Mouse (Mus musculus): ENCODE measurements around the gene Syngap1.

The Syngap1 gene

DNA sequence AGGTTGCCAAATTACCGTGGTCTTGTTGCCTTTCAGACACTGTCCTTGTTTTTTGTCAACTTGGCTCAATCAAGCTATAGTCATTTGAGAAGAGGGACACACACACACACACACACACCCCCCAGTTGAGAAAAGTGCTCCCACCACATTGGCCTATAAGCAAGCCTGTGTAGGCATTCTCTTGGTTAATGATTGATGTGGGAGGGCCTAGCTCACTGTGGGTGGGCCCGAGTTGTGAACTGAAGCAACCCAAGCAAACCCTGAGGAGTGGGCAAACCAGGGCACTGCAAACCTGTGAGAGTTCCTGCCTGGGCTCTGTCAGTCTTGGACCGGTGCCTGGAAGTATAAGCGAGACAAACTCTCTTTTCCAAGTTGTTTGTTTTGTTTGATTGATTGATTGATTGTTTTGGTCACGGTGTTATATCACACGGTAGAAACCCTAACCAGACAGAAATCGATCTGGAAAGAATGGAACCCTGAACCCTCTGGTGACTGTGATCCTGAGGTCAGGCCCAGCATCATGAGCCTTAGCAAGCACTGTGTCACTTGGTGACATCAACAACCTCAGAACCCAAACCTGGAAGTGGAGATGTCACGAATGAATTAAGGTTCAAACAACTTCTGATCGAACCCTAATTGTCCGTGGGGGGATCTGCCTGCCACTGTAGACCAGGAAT lies 44.6 kb downstream of the Syngap1 start:
- no peak for DNase-seq (ENCODE audit: extremely low read depth, low read depth, low spot score)

DNA sequence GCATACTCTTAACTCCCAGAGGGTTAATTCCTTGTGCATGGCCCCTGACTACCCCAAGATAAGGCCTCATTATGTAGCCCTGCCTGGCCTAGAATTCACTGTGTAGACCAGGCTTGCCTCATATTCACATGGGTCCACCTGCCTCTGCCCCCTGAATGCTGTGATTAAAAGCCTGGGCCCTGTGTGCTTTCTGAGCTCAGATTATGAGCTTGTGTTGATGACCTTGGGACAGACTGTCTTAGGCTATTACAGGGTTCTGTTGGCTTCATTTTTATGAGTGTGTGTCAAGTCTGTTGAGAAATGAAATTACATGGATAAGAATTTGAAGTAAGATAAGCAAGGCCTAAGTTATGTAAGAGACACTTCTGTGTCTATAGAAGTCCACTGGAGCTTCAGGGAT lies 49.5 kb downstream of the Syngap1 start:
- DNase-seq (ENCODE audit: extremely low read depth, low read depth, low spot score): no peak

DNA sequence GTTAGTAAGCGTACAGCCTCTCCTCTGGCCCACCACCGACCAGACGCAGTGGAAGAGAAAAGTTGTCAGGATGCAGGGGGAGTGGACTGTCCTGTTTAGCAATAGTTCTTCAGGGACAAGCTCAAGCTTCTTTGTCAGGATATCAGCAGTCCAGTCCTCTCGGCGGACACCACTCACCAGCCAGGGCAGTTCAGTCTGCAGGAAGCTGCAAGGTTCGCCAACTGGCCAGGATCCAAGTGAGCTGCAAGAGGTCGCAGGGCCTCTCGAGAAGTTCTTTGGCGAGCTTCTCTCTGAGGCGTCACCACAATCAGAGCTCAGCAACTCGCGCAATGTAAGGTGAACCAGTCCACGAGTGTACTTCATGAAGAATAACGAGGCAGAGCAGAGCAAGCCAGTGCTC lies 53.4 kb downstream of the Syngap1 start:
- DNase-seq (ENCODE audit: extremely low read depth, low read depth, low spot score): no peak

DNA sequence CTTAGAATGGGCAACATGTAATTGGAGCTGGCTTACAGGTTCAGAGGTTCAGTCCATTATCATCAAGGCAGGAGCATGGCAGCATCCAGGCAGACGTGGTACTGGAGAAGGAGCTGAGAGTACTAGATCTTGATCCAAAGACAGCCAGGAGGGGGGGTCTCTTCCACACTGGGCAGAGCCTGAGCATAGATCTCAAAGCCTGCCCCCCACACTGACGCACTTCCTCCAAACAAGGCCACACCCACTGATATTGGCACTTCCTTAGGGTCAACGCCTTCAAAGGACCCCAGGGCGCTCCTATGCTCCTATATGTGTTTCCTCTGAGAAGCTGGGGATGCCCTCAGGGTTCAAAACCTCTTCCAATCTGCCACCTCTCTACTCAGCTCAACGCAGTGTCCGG lies 54.0 kb downstream of the Syngap1 start:
- no peak for DNase-seq (ENCODE audit: extremely low read depth, low read depth, low spot score)

DNA sequence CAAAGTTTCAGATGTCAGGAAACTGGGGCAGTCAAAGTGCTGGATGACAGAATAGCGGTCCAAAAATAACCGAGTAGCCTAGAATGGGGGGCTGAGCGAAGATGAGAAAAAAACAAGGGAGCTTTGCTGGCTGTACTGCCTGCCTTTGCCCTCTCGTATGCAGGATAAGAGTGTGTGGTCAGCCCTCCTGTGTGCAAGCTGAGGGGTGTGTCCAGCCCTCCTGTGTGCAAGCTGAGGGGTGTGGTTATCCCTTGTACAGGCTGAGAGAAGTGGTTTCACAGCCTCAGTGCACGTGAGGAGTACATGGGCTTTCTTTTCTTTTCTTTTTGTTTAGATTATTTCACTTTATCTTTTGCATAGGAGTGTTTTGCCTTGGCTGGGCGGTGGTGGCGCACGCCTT lies 54.5 kb downstream of the Syngap1 start:
- DNase-seq (ENCODE audit: extremely low read depth, low read depth, low spot score): no peak

DNA sequence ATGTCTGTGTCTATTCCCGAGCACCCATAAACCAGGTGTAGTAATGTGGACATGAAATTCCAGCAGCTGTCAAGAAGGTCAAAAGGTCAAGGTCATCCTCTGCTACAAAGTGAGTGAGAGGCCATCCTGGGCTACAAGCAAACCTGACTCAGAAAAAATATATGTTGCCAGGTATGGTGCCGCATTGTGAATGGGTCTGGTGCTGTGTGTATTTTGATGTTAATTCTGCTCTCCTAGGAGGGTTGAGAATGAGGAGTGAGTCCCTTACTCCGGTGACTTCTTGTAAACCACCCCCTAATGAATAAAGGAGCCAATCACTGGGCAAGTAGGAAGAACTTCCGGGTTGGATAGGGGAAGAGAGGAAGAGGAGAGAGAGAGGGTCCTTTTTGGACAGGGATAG lies 56.6 kb downstream of the Syngap1 start:
- no peak for DNase-seq (ENCODE audit: extremely low read depth, low read depth, low spot score)

DNA sequence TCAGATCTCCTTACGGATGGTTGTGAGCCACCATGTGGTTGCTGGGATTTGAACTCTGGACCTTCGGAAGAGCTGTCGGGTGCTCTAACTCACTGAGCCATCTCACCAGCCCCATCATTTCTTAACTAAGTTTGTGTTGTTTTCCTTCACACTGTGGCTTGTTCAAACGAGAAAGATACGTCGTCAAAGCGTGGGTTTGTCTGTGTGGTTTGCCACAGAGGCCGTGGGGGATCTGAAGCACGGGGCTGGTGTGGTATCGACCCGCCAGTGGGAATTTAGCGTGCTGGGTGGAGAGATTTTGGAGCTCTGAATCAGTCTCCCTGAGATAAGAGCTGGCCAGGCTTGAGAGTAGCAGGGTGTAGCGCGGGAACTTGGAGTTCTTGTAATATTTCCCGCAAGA lies 57.2 kb downstream of the Syngap1 start:
- no peak for DNase-seq (ENCODE audit: extremely low read depth, low read depth, low spot score)

DNA sequence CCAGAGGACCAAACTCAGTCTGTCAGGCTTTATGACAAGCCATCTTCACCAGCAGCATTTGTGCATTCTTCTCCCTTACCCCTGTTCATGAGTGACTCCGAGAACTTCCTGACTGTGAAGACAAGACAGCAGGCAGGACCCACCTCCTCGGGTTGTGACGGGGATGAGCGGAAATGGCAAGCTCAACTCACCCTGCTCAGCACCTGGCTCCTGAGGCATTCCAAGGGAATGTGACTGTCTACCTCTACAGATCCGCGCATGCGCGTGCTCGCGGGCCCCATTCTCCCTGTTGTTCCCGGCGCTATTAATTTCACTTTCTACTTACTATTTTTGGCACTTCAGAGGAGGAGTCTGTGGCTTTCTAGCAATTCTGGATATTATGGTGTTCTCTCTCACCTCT lies 58.9 kb downstream of the Syngap1 start:
- no peak for DNase-seq (ENCODE audit: extremely low read depth, low read depth, low spot score)

DNA sequence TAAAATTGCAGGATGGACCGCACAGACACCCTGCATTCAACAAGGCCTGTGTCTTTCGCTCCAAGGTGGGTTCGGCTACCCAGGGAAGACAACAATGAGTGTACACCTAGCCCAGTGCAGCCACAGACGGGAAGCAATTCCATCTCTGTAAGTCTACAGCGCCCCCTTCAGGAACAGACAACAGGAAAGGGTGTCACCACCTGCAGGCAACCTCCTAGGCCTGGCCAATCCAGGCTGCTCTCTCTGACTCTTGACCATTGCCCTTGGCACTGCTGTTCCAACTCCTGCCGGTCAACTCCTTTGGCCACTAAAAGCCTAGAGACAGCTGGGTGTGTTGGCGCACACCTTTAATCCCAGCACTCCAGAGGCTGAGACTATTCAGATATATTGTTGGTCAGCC lies 60.1 kb downstream of the Syngap1 start:
- no peak for DNase-seq (ENCODE audit: extremely low read depth, low read depth, low spot score)

DNA sequence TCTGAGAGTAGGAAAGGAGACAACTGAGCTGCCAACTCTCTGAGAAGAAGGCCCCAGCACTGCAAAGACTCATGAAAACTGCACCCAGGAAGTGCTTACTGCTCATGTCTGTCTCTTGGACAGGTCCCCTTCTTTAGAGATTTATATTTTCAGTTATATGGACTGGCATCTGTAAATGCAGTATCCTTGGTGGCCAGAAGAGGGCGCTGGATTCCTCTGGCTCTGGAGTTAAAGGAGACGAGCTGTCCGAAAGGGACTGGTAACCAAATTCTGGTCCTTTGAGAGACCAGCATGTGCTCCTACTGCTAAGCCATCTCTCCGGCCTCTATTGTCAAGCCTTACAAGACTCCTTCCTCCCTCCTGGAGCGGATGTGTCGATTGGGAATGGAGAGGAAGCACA lies 60.8 kb downstream of the Syngap1 start:
- no peak for DNase-seq (ENCODE audit: extremely low read depth, low read depth, low spot score)

DNA sequence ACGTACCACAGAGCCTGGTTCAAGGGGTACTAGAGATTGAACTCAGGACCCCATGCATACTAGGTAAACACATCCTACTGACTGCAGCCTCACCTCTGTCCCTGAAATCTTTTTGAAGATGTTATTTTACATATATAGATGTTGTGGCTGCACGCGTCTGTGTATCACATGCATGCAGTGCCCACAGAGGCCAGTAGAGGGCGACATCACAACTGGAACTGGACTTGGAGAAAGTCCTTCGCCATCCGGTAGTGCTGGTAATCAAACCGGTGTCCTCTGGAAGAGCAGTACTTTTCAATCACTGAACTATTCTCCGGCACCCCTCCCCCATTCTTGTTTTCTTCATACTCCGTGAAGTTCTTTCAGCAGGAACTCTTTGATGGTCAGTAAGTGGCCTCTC lies 63.4 kb downstream of the Syngap1 start:
- DNase-seq (ENCODE audit: extremely low read depth, low read depth, low spot score): no peak

DNA sequence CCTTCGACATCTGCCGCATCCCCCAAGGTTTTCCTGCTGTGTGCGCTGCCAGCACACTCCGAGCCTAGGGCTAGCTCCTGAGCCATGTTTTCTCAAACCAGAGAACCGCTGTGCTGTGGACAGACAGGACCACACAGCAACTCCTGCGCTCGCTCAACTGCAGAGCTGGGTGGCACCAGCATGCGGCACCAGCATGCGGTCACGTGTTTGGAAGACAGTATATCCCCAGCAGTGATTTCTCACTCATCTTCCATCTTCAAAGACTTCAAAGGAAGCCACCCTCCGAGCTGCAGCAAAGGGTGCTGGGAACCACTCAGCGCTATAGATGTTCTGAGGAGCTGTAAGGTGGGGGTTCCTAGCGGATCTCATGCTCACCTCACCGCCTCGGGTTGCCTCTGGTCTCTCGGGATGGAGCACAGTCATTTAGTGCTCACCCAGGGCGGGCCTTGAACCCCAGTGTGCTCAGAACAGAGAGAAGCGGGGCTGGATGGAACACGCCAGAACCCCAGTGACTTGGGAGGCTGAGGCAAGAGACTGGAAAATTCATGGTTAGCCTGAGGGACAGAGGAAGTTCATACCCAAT lies 63.9 kb downstream of the Syngap1 start:
- DNase-seq (ENCODE audit: extremely low read depth, low read depth, low spot score): no peak

DNA sequence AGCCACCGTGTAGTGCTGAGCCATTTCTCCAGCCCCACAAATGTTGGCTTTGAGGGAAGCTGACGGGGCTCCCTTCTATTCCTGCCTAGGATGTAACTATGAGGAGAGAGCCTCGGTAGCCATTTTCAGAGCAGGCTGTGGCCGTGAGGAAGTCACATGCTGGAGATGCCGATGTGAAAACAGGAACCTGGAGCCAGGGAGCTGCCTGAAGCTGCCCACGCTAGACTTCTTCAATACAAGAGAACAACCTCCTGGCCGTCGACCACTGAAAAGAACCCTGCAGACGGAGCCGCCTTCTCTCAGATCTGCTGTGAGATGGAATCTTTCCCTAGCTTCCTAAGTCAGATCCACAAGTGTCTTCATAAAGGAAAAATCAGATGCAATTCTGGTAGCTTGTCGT lies 64.6 kb downstream of the Syngap1 start:
- no peak for DNase-seq (ENCODE audit: extremely low read depth, low read depth, low spot score)

DNA sequence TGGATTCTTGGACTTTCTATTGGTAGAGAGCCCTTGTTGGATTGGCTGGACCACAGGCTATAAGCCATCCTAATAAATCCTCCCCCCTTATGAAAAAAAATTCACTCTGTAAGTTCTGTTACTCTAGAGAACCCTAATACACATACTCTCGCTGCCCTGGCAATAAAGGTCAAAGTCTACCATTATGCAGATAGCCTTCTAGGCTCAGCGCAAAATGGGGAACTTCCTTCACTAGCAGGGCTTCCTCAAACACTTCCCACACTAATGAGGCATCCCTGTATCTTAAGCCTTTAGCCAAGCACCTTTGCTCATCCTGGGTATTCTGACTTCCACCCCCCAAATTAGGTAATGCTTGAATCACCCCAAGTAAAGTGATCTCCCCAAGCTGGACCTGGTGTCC lies 67.2 kb downstream of the Syngap1 start:
- no peak for DNase-seq (ENCODE audit: extremely low read depth, low read depth, low spot score)

DNA sequence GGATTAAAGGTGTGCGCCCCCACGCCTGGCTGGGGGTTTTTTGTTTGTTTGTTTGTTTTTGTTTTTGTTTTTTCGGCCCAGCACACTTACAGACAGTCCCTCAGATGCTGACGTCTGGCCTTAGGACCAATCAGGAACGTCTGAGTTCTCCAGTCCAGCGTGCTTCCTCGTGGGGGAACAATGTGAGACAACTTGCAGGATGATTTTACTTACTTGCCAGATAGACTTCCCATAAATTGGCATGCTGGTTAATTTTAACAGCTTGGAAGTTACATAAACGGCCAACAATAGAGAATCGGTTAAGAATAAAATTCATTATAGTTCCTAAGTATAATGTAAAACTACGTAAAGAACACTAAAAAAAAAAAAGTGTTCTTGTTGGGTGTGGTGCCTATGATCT lies 70.1 kb downstream of the Syngap1 start:
- DNase-seq (ENCODE audit: extremely low read depth, low read depth, low spot score): no peak

DNA sequence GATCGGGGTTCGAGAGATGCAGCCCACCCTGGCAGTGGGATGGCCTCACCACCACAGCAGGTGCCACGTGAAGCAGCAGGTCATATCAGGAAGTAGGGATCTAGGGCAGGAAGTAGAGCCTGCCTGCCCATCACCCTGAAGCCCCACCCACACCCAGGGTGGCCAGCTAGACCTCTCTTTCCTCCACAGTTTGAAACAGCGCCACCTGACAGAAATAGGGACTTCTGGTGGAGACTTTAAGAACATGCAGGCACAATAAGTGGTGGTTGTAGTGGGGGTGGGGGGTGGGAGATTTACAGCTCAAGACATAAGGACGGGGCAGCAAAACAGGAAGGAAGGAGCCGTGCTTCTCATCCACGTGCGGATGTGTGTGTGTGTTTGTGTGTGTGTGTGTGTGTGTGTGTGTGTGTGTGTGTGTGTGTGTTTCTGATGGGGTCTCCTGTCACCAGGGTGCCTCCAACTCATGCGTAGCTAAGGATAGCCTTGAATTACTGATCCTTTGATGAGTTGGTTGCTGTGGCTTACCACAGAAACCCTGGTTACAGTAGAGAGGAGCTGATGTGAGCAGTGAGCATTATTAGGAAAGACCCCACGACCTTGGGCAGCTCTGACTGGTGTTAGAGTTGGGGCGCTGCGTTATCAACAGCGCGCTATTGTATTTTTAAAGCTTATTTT lies 71.1 kb downstream of the Syngap1 start:
- no peak for DNase-seq (ENCODE audit: extremely low read depth, low read depth, low spot score)

DNA sequence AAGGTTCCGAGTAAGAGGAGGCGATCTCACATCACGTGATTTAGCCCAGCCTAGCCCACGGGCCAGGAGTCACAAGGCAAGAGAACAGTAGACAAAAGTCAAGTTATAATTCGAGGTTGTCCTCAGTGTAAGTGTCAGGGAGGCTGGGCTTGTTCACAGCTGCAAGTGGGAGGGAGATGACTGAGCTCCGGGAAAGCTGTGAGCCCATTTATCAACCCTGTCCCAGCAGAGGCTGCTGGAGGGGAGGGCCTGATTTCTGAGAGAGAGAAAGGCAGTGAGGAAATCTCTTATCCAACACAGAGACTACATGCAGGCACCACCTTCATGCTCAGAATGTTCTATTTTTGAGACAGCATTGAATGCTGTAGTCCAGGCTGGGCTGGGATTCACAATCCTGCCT lies 71.9 kb downstream of the Syngap1 start:
- DNase-seq (ENCODE audit: extremely low read depth, low read depth, low spot score): no peak

DNA sequence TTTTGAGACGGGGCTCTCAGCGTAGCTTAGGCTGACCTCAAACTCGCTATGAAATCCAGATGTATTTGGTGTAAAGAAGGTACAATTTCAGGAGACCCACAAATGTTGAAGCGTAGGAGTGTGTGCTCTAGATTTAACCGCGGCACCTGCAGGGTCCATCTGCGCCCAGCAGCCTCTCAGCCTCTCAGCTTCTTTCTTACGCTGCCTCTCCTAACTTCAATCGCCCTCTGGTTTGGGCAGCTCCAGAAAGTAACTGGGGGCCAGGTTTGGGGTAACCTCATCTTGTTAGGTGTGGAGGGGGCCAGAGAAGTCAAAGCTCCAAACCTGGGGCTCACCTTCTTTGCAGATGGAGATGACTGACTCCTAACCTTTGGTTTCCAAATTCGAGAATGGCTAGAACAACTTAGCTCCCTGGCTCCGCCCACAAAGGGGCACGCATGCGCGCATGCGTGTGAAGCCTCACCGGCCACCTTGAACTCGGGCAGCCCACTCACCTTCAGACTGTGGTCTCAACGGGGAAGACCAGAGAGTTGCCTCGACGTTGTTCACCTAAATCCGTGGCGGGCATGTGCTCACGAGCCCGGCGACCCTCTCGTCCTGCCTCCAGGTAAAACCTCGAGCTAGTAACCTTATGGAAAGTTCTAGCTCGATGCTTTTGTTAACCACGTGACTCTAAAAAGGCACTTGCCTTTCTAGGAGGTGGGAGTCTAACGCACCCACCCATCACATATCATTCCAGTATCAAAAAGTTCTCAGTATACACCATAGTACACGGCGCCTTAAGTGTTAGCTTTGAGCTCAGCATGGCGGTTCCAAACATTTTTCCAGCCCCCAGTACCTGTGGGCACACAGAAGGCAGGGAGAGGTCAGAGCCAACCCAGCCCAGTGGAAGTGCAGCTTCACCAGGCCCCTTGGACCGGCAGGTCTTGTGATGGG lies 76.8 kb downstream of the Syngap1 start:
- DNase-seq (ENCODE audit: extremely low read depth, low read depth, low spot score): no peak

DNA sequence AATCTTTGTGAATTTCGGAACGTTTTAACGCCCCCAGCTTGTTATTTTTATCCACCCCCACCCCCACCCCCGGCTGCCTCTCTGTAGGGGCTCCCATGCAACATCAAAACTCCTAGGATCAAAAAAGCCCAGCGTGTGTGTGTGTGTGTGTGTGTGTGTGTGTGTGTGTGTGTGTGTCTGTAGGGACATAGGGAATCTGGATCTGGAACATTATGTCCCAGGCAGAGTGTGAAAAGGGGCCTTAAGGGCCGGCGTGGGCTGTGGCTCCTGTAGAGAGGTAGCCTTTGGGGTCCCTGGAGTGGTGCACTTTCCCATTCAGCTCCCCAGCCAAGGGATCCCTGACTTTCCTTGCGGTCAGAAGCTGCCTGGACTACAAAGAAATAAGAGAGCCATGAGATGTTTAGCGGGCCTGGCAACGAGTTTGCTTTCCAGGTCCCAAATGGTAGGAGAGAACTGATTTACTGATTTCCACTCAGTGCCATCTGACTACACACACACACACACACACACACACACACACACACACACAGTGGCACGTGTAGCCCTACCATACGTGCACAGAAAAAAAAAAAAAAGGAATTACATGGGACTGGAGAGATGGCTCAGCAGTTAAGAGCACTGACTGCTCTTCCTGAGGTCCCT lies 77.6 kb downstream of the Syngap1 start:
- DNase-seq (ENCODE audit: extremely low read depth, low read depth, low spot score): no peak

DNA sequence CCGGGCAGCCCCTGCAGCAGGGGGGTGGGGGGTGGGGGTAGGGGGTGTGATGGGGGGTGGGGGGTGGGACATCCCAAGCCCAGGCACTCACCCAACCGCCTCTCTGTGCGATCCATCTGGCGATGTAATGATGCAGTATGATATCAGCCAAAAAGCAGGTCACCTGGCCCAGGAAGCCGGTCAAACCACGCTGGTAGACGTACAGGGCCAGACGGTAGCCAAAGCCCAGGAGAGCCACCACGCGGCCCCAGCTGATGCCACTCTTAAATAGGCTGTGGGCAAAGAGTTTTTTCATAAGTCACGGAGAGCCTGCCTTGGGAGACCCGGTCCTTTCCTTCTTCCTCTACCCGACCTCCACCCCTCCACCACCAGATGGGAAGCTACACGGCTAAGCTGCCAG lies 80.0 kb downstream of the Syngap1 start:
- DNase-seq (ENCODE audit: extremely low read depth, low read depth, low spot score): no peak

DNA sequence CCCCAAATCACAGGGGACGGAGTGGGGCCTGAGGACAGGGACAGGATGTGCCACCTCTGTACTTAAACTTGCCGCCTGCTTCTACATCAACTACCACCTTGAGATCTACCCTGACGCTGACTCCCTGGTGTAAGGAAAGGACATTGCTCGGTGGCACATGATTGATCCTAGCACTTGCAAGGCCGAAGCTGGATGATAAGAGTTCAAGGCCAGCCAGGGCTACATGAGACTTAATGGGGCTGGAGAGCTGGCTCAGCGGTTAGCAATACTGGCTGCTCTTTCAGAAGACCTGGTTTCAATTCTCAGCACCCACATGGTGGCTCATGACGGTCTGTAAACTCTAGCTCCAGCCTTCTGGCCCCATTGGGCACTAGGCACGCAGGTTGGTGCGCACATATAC lies 80.7 kb downstream of the Syngap1 start:
- no peak for DNase-seq (ENCODE audit: extremely low read depth, low read depth, low spot score)

Measured in fat pad, adult 2 months (tissue).